Mouse (Mus musculus): ENCODE data around the gene Hunk. TPM values are rescaled to one million over a fixed set of nuclear protein-coding genes. Genes with fewer than 3 reads are reported as not detected.

The Hunk gene
- polyA plus RNA-seq, 1 experiment from 2014 or later, result 21.2 TPM

DNA sequence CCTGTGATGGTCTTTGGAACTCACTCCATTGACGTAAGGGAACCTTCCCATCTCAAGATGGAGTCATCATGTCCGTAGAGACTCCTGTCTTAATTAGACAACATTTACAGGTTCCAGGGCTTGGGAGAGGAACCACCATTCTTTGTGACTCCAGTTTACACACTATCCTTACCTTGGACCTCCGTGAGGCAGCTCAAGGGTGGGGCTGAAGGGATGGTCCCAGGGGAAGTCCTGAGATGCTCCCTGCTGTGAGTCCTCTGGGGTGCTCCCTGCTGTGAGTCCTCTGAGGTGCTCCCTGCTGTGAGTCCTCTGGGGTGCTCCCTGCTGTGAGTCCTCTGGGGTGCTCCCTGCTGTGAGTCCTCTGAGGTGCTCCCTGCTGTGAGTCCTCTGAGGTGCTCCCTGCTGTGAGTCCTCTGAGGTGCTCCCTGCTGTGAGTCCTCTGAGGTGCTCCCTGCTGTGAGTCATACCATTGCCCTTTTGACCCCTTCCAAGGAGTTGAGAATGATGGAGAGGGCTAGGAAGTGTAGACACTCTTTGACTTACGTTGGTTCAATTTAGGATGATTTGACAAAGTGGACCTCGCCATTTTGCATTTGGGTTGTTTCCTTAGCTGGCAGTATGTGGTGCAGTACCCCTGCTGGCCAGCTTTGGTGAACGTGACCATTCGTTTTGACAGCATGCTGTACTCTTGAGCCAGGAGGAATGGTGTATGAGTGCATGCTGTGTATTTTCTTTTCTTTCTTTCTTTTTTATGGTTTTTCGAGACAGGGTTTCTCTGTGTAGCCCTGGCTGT lies 42.2 kb downstream of the Hunk start:
- DNase-seq, result no peak
- peaks cover 17% of the 10 kb centered on the region for H3K4me1 ChIP-seq (ENCODE audit: insufficient read depth)

DNA sequence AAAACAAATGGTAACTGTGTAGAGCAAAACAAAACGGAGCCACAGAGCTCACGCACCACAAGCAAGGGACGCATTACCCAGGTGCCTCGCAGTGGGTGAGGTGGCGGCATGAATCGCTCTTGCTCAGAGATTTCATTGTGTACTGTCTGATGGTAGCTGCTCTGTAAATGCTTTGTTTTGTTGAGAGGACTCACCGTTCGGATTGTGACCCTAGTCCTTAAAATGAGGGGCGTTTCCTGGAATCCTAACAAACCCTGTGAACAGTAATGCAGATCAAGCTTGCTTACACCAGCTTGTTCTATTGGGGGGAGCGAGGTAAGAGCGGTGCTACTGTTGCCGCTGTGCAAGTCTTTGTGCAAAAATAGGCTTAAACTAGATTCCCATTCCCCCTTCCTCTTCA lies 47.7 kb downstream of the Hunk start:
- H3K9ac ChIP-seq, result no peak overlapping the region
- no peaks in the 10 kb centered on the region for H3K27me3 ChIP-seq (ENCODE audit: insufficient read depth, low read length)
- peaks cover 7% of the 10 kb centered on the region; the same call in 1 of the 2 replicates for H3K4me1 ChIP-seq (ENCODE audit: insufficient read depth)
- no peak overlapping the region for H3K27ac ChIP-seq (ENCODE audit: low read depth)
- WGBS, result 96% methylated on average over 12 of the region's 12 CpGs
- DNase-seq (no peak), ATAC-seq (ENCODE audit: insufficient read depth) (no peak)
- H3K9me3 ChIP-seq (ENCODE audit: low read depth, low read length), result peaks cover 3% of the 10 kb centered on the region; the same call in 1 of the 2 replicates
- H3K4me2 ChIP-seq, result no peak overlapping the region
- no peak for TF ChIP-seq CTCF (IDR thresholded peaks at IDR 0.05; ENCODE audit: low read depth)
- H3K36me3 ChIP-seq (ENCODE audit: insufficient read depth), result peaks cover 43% of the 10 kb centered on the region
- no peak overlapping the region for H3K4me3 ChIP-seq (ENCODE audit: low read depth, low read length)

More for the DNA sequence above, 42.2 kb downstream of the Hunk start:
- H3K4me3 ChIP-seq (ENCODE audit: low read depth, low read length), result no peak overlapping the region
- no peak for ATAC-seq (ENCODE audit: insufficient read depth)
- no peak overlapping the region for H3K4me2 ChIP-seq
- peaks cover 20% of the 10 kb centered on the region for H3K36me3 ChIP-seq (ENCODE audit: insufficient read depth)
- TF ChIP-seq CTCF (IDR thresholded peaks at IDR 0.05; ENCODE audit: low read depth), result no peak
- no peak overlapping the region for H3K9ac ChIP-seq
- H3K9me3 ChIP-seq (ENCODE audit: low read depth, low read length), result no peaks in the 10 kb centered on the region
- H3K27me3 ChIP-seq (ENCODE audit: insufficient read depth, low read length), result no peaks in the 10 kb centered on the region
- no peak overlapping the region for H3K27ac ChIP-seq (ENCODE audit: low read depth)
- 82% methylated on average over 8 of the region's 8 CpGs for WGBS

DNA sequence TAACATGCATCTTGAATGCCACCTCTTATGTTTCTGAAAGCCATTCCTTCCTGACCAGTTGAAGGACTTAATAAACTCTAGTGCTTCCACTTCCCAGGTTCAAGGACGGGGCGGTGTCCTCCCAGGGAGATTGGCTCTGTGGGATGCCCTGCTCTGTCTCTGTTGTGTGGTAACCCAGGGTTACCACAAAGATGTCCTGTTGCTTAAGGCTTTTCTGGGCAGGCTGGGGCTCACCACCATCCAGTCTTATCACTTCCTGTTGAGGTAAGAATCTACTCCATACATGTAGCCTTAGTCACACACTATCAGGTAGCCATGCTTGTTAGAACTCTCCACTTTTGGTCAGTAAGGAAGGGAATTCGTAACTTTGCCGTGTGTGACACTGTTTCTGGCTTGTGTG lies 49.4 kb downstream of the Hunk start:
- ATAC-seq (ENCODE audit: insufficient read depth) (no peak), DNase-seq (no peak)
- Histone ChIP-seq H3K27me3 (ENCODE audit: insufficient read depth, low read length) (no peaks in the 10 kb centered on the region), H3K4me3 (ENCODE audit: low read depth, low read length) (no peak overlapping the region), H3K27ac (ENCODE audit: low read depth) (no peak overlapping the region), H3K36me3 (ENCODE audit: insufficient read depth) (peaks cover 55% of the 10 kb centered on the region), H3K9ac (no peak overlapping the region), H3K9me3 (ENCODE audit: low read depth, low read length) (peaks cover 3% of the 10 kb centered on the region; the same call in 1 of the 2 replicates), H3K4me2 (no peak overlapping the region), H3K4me1 (ENCODE audit: insufficient read depth) (peaks cover 7% of the 10 kb centered on the region; the same call in 1 of the 2 replicates)
- no peak for TF ChIP-seq CTCF (IDR thresholded peaks at IDR 0.05; ENCODE audit: low read depth)
- 58% methylated on average over 4 of the region's 4 CpGs for WGBS

DNA sequence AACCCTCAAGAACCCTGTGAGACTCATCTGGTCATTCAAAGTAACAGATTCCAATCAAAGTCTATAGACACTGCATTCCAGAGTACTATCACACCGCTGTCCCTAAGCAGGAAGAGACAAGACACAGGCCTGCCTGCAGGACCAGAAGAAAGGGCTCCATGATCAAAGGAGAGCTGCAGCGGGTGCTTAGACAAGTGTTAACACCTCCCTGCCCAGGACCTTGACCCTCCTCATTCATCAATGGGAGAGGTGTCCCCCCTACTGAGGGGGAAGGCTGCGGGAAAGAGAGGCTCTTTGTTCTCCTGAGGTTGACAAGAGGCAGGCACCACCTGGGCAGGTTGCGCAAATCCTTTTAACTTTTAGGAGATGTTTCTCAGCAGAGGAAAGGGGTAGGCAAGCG lies 51.5 kb downstream of the Hunk start:
- no peak overlapping the region for H3K9ac ChIP-seq
- H3K4me3 ChIP-seq (ENCODE audit: low read depth, low read length), result no peak overlapping the region
- TF ChIP-seq CTCF (IDR thresholded peaks at IDR 0.05; ENCODE audit: low read depth), result no peak
- H3K4me1 ChIP-seq (ENCODE audit: insufficient read depth), result peaks cover 7% of the 10 kb centered on the region; the same call in 1 of the 2 replicates
- peaks cover 3% of the 10 kb centered on the region; the same call in 1 of the 2 replicates for H3K9me3 ChIP-seq (ENCODE audit: low read depth, low read length)
- peak; percentile 36; the same call in 1 of the 2 replicates for ATAC-seq (ENCODE audit: insufficient read depth)
- no peaks in the 10 kb centered on the region for H3K27me3 ChIP-seq (ENCODE audit: insufficient read depth, low read length)
- H3K4me2 ChIP-seq, result no peak overlapping the region
- no peak overlapping the region for H3K27ac ChIP-seq (ENCODE audit: low read depth)
- DNase-seq, result peak; percentile 37
- WGBS, result 34% methylated on average over 5 of the region's 5 CpGs
- H3K36me3 ChIP-seq (ENCODE audit: insufficient read depth), result peaks cover 45% of the 10 kb centered on the region

DNA sequence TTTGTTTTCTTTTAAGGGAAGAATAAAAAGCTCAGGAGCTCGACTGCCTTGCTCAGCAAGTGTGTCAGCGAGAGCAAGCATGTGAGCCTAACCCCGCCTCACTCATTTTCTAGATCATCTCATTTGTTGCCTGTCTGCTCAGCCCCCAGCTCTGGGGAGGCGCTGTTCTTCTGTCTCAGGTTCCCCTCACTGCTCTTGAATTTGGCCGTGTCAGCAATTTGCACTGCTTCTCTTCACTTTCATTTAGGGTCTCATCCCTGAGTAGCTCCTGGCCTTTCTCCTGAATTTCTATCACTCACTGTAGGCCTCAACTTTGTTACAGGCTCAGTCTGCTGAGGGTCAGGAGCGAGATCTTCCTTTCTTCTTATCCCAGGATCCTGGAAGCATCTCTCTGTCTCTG lies 53.7 kb downstream of the Hunk start:
- WGBS, result 80% methylated on average over 6 of the region's 6 CpGs

DNA sequence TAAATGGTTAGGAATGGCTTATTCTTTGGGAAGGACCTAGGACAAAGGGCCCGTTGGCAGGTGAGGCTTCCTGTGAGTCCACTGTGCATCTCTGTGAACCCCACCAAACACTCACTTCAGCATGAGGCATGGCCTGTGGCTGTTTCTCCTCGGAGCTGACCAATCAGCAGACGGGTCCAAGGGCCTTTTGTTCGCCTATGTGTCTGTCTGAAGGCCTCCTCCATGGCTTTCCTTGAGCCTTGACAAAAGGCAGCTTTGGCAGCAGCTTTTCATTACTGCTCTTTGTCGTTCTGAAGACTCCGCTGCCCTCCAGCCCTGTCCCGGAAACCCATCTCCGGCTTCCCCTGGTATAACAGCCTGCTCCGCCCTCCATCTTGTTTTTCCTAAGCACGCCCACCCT lies 54.8 kb downstream of the Hunk start:
- H3K36me3 ChIP-seq (ENCODE audit: insufficient read depth), result peaks cover 33% of the 10 kb centered on the region
- no peak overlapping the region for H3K4me2 ChIP-seq
- 88% methylated on average over 10 of the region's 10 CpGs for WGBS
- no peak for TF ChIP-seq CTCF (IDR thresholded peaks at IDR 0.05; ENCODE audit: low read depth)
- H3K9ac ChIP-seq, result no peak overlapping the region
- H3K9me3 ChIP-seq (ENCODE audit: low read depth, low read length), result no peaks in the 10 kb centered on the region
- H3K27me3 ChIP-seq (ENCODE audit: insufficient read depth, low read length), result no peaks in the 10 kb centered on the region
- H3K4me1 ChIP-seq (ENCODE audit: insufficient read depth), result peaks cover 7% of the 10 kb centered on the region; the same call in 1 of the 2 replicates
- DNase-seq (no peak), ATAC-seq (ENCODE audit: insufficient read depth) (no peak)
- H3K4me3 ChIP-seq (ENCODE audit: low read depth, low read length), result no peak overlapping the region
- no peak overlapping the region for H3K27ac ChIP-seq (ENCODE audit: low read depth)

More for the DNA sequence above, 53.7 kb downstream of the Hunk start:
- Histone ChIP-seq H3K4me2 (no peak overlapping the region), H3K27me3 (ENCODE audit: insufficient read depth, low read length) (no peaks in the 10 kb centered on the region), H3K27ac (ENCODE audit: low read depth) (no peak overlapping the region), H3K4me3 (ENCODE audit: low read depth, low read length) (no peak overlapping the region), H3K4me1 (ENCODE audit: insufficient read depth) (peaks cover 7% of the 10 kb centered on the region; the same call in 1 of the 2 replicates), H3K36me3 (ENCODE audit: insufficient read depth) (peaks cover 36% of the 10 kb centered on the region), H3K9me3 (ENCODE audit: low read depth, low read length) (no peaks in the 10 kb centered on the region), H3K9ac (no peak overlapping the region)
- TF ChIP-seq CTCF (IDR thresholded peaks at IDR 0.05; ENCODE audit: low read depth), result no peak
- DNase-seq, result no peak
- no peak for ATAC-seq (ENCODE audit: insufficient read depth)

DNA sequence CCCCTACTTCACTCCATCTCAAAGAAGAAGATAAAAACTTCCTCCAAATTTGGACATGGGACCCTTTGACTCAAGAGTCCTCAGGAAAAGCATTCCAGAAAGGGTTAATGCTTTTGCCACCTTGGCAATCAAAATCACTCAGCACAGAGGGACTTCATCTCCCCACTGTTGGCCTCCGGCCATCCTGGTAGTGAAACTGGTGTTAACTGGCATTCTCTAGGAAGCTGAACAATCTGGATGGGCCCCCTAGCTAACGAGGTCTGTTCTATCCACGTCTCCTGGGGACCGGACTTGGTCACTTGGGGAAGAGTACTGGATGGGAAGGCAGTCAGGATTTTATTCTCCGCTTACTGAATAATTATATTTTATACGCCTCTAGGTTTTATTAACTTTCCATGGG lies 57.2 kb downstream of the Hunk start:
- ATAC-seq (ENCODE audit: insufficient read depth) (no peak), DNase-seq (no peak)
- no peak overlapping the region for H3K4me2 ChIP-seq
- 64% methylated on average over 6 of the region's 6 CpGs for WGBS
- H3K27ac ChIP-seq (ENCODE audit: low read depth), result no peak overlapping the region
- H3K36me3 ChIP-seq (ENCODE audit: insufficient read depth), result peaks cover 47% of the 10 kb centered on the region
- H3K4me3 ChIP-seq (ENCODE audit: low read depth, low read length), result no peak overlapping the region
- TF ChIP-seq CTCF (IDR thresholded peaks at IDR 0.05; ENCODE audit: low read depth), result no peak
- no peaks in the 10 kb centered on the region for H3K9me3 ChIP-seq (ENCODE audit: low read depth, low read length)
- no peaks in the 10 kb centered on the region for H3K4me1 ChIP-seq (ENCODE audit: insufficient read depth)
- H3K27me3 ChIP-seq (ENCODE audit: insufficient read depth, low read length), result no peaks in the 10 kb centered on the region
- no peak overlapping the region for H3K9ac ChIP-seq
